Comparison of ENCODE assay signal across 10 mouse cellular contexts in genomic region chr7:19196676-19197075, GRCm38 (mm10). TPM values are rescaled to one million over a fixed set of nuclear protein-coding genes. Genes with fewer than 3 reads are reported as not detected.
DNase-seq lines count a peak whose midpoint lies in the region; ATAC-seq and TF ChIP-seq lines count a peak whose summit lies in the region.
"Had no signal": no experiment of that assay in that cellular context is flagged by ENCODE, and none has a peak within 500 bp of the region (broad histone marks: within the 10 kb centered on the region; RNA-seq: fewer than 3 reads in every experiment).

No protein-coding gene starts in this region.

- H3K9me3 ChIP-seq in forebrain, embryonic 14.5 days (replicated peaks; ENCODE audit: control insufficient read depth, low read length), result no peaks in the 10 kb centered on the region; the same call in 1 of the 2 replicates
- no peaks in the 10 kb centered on the region for H3K9me3 ChIP-seq in forebrain, embryonic 16.5 days (ENCODE audit: control insufficient read depth, low read length)
- peaks cover 4% of the 10 kb centered on the region; the same call in 1 of the 2 replicates for H3K9me3 ChIP-seq in liver, embryonic 12.5 days (replicated peaks)
- no peaks in the 10 kb centered on the region for H3K9me3 ChIP-seq in MEL (replicated peaks; ENCODE audit: insufficient read depth, low read length)

- 65% methylated on average over 6 of the region's 6 CpGs for WGBS in forebrain, embryonic 14.5 days
- WGBS in forebrain, embryonic 16.5 days, result 73% methylated on average over 6 of the region's 6 CpGs
- 50% methylated on average over 6 of the region's 6 CpGs for WGBS in liver, embryonic 12.5 days (ENCODE audit: insufficient replicate concordance)

- H3K27ac ChIP-seq in forebrain, embryonic 14.5 days (ENCODE audit: low read depth, low read length), result no peak overlapping the region
- H3K27ac ChIP-seq in forebrain, embryonic 16.5 days (ENCODE audit: low read length), result no peak overlapping the region
- H3K27ac ChIP-seq in liver, embryonic 12.5 days, result no peak overlapping the region
- no peak overlapping the region for H3K27ac ChIP-seq in MEL (ENCODE audit: control insufficient read depth, low read depth, low read length)

- TF ChIP-seq RAD21 in MEL (IDR thresholded peaks at IDR 0.05; ENCODE audit: low read depth, low read length), result no peak; the same call in 1 of the 2 replicates

- H3K4me2 ChIP-seq in forebrain, embryonic 14.5 days (ENCODE audit: low read length), result no peak overlapping the region
- no peak overlapping the region for H3K4me2 ChIP-seq in forebrain, embryonic 16.5 days (ENCODE audit: low read length)
- H3K4me2 ChIP-seq in liver, embryonic 12.5 days, result no peak overlapping the region

- no peaks in the 10 kb centered on the region for H3K27me3 ChIP-seq in forebrain, embryonic 14.5 days (replicated peaks; ENCODE audit: control insufficient read depth, insufficient read depth, low read length)
- H3K27me3 ChIP-seq in forebrain, embryonic 16.5 days (replicated peaks; ENCODE audit: control insufficient read depth, insufficient read depth, low read length), result no peaks in the 10 kb centered on the region
- H3K27me3 ChIP-seq in liver, embryonic 12.5 days (replicated peaks), result no peaks in the 10 kb centered on the region
- H3K27me3 ChIP-seq in MEL (ENCODE audit: control insufficient read depth in 1 of 2, insufficient read depth in 2 of 2, low read length in 2 of 2), result no peaks in the 10 kb centered on the region
- H3K27me3 ChIP-seq: megakaryocyte, embryonic 14.5 days had no signal

- no peak overlapping the region for H3K4me3 ChIP-seq in forebrain, embryonic 14.5 days (ENCODE audit: low read depth, low read length)
- H3K4me3 ChIP-seq in forebrain, embryonic 16.5 days (replicated peaks; ENCODE audit: low read length), result no peak overlapping the region
- H3K4me3 ChIP-seq in liver, embryonic 12.5 days, result no peak overlapping the region
- H3K4me3 ChIP-seq in MEL (ENCODE audit: control insufficient read depth in 1 of 2, insufficient read depth in 1 of 2, low read depth in 2 of 2, low read length in 2 of 2), result no peak overlapping the region

- TF ChIP-seq EP300 in MEL (IDR thresholded peaks at IDR 0.05; ENCODE audit: low read depth in 1 of 2, low read length in 2 of 2), result no peak

- TF ChIP-seq CTCF in MEL (IDR thresholded peaks at IDR 0.05 in 2 of 3, conservative IDR thresholded peaks at IDR 0.05 in 1 of 3; ENCODE audit: control insufficient read depth in 1 of 3, insufficient read depth in 1 of 3, low read depth in 2 of 3, low read length in 3 of 3, poor library complexity in 1 of 3, severe bottlenecking in 1 of 3), result peak; percentile 57 to 81 (median 69)

- H3K4me1 ChIP-seq in forebrain, embryonic 14.5 days (ENCODE audit: control insufficient read depth, insufficient read depth, low read length), result no peaks in the 10 kb centered on the region
- no peaks in the 10 kb centered on the region for H3K4me1 ChIP-seq in forebrain, embryonic 16.5 days (replicated peaks; ENCODE audit: control insufficient read depth, insufficient read depth, low read length)
- peaks cover 3% of the 10 kb centered on the region for H3K4me1 ChIP-seq in liver, embryonic 12.5 days
- no peaks in the 10 kb centered on the region for H3K4me1 ChIP-seq in MEL (ENCODE audit: control insufficient read depth in 1 of 2, insufficient read depth in 2 of 2, low read length in 2 of 2)

- no peaks in the 10 kb centered on the region for H3K79me2 ChIP-seq in MEL (ENCODE audit: control insufficient read depth, insufficient read depth, low read length, poor library complexity)

- H3K36me3 ChIP-seq in forebrain, embryonic 14.5 days (ENCODE audit: control insufficient read depth, insufficient read depth, low read length), result peaks cover 60% of the 10 kb centered on the region
- peaks cover 22% of the 10 kb centered on the region for H3K36me3 ChIP-seq in forebrain, embryonic 16.5 days (ENCODE audit: control insufficient read depth, insufficient read depth)
- peaks cover 39% of the 10 kb centered on the region for H3K36me3 ChIP-seq in liver, embryonic 12.5 days
- no peaks in the 10 kb centered on the region; a peak in 1 of 4 replicates for H3K36me3 ChIP-seq in MEL (ENCODE audit: control insufficient read depth in 1 of 2, insufficient read depth in 2 of 2, low read length in 2 of 2)

- ATAC-seq in forebrain, embryonic 14.5 days, result no peak
- no peak for ATAC-seq in forebrain, embryonic 16.5 days
- ATAC-seq in liver, embryonic 12.5 days, result no peak

- no peak for TF ChIP-seq POLR2A in MEL (IDR thresholded peaks at IDR 0.05; ENCODE audit: control insufficient read depth in 1 of 2, insufficient read depth in 1 of 2, low read depth in 1 of 2, low read length in 2 of 2, poor library complexity in 1 of 2)

- no peak overlapping the region for H3K9ac ChIP-seq in forebrain, embryonic 14.5 days (ENCODE audit: low read length)
- H3K9ac ChIP-seq in forebrain, embryonic 16.5 days (replicated peaks; ENCODE audit: low read depth, low read length), result no peak overlapping the region
- no peak overlapping the region for H3K9ac ChIP-seq in liver, embryonic 12.5 days
- no peak overlapping the region for H3K9ac ChIP-seq in MEL (ENCODE audit: control insufficient read depth, low read depth, low read length, poor library complexity, severe bottlenecking)

- peak; percentile 41 for DNase-seq in forebrain, embryonic 14.5 days (ENCODE audit: low spot score)
- DNase-seq in liver (peak; percentile 36), MEL (ENCODE audit: low read depth, low spot score) (peak; percentile 77)
- peak; percentile 83 for DNase-seq in induced T-regulatory cell, adult 2 months (ENCODE audit: low read depth)
- peak; percentile 65 for DNase-seq in thymus, postnatal 4 days
- no peak for DNase-seq in spleen, postnatal 36 days (ENCODE audit: low spot score in 2 of 2)

TF ChIP-seq in MEL, 35 proteins besides CTCF, POLR2A, EP300 and RAD21:
- TF ChIP-seq ELF1 (IDR thresholded peaks at IDR 0.05; ENCODE audit: low read depth, low read length), result no peak
- TF ChIP-seq SMC3 (IDR thresholded peaks at IDR 0.05; ENCODE audit: low read depth, low read length), result peak; percentile 56

RNA-seq across cellular contexts. Expression of gene Gpr4, which starts 15.7 kb away (rescaled TPM):
- 1.8 and 2.3 TPM in 2 replicates for polyA plus RNA-seq in forebrain, embryonic 14.5 days (2014; fragmentation: Nextera tagmentation; extraction: Ambion mirVana)
- 2.5 and 2.7 TPM in 2 replicates for polyA plus RNA-seq in forebrain, embryonic 16.5 days (2015; fragmentation: Nextera tagmentation; extraction: Ambion mirVana)
- 0.51 and 0.62 TPM in 2 replicates for polyA plus RNA-seq in liver, embryonic 12.5 days (2016; fragmentation: Nextera tagmentation; extraction: Ambion mirVana)
- 0.07 and 0.19 TPM in 2 replicates for total RNA-seq in MEL (2012; rRNA removed)
- under 1 TPM in 1 of 2 experiments, not detected in 1; 0.15 TPM for polyA plus RNA-seq in MEL (2012; ENCODE audit: insufficient read depth in 1 of 2, insufficient read length in 2 of 2, low read depth in 1 of 2, low replicate concordance in 2 of 2, missing spikeins in 1 of 2)

RNA-seq across cellular contexts. Expression of gene Eml2, which starts 20.5 kb away (rescaled TPM):
- 3.4 TPM in 2 replicates for polyA plus RNA-seq in forebrain, embryonic 14.5 days (2014; fragmentation: Nextera tagmentation; extraction: Ambion mirVana)
- polyA plus RNA-seq in forebrain, embryonic 16.5 days (2015; fragmentation: Nextera tagmentation; extraction: Ambion mirVana), result 8.3 and 14.4 TPM in 2 replicates
- polyA plus RNA-seq in liver, embryonic 12.5 days (2016; fragmentation: Nextera tagmentation; extraction: Ambion mirVana), result 4.1 and 5.1 TPM in 2 replicates
- total RNA-seq in MEL (2012; rRNA removed), result 22.0 and 25.1 TPM in 2 replicates
- 10 to 100 TPM in 1 of 2 experiments, not detected in 1; 43.6 TPM for polyA plus RNA-seq in MEL (2012; ENCODE audit: insufficient read depth in 1 of 2, insufficient read length in 2 of 2, low read depth in 1 of 2, low replicate concordance in 2 of 2, missing spikeins in 1 of 2)

RNA-seq across cellular contexts. Expression of gene Gipr, which starts 30.7 kb away (rescaled TPM):
- polyA plus RNA-seq in forebrain, embryonic 14.5 days (2014; fragmentation: Nextera tagmentation; extraction: Ambion mirVana), result 4.8 and 8.2 TPM in 2 replicates
- polyA plus RNA-seq in forebrain, embryonic 16.5 days (2015; fragmentation: Nextera tagmentation; extraction: Ambion mirVana), result 21.8 and 32.1 TPM in 2 replicates
- polyA plus RNA-seq in liver, embryonic 12.5 days (2016; fragmentation: Nextera tagmentation; extraction: Ambion mirVana), result 0.18 and 0.41 TPM in 2 replicates
- 0.49 and 0.65 TPM in 2 replicates for total RNA-seq in MEL (2012; rRNA removed)
- 1 to 10 TPM in 1 of 2 experiments, not detected in 1; 2.1 TPM for polyA plus RNA-seq in MEL (2012; ENCODE audit: insufficient read depth in 1 of 2, insufficient read length in 2 of 2, low read depth in 1 of 2, low replicate concordance in 2 of 2, missing spikeins in 1 of 2)
- total RNA-seq: hematopoietic stem cell, adult 5-6 weeks had no signal

RNA-seq across cellular contexts. Expression of gene Opa3, which starts 31.5 kb away (rescaled TPM):
- polyA plus RNA-seq in forebrain, embryonic 14.5 days (2014; fragmentation: Nextera tagmentation; extraction: Ambion mirVana), result 42.5 TPM in 2 replicates
- polyA plus RNA-seq in forebrain, embryonic 16.5 days (2015; fragmentation: Nextera tagmentation; extraction: Ambion mirVana), result 43.5 and 43.8 TPM in 2 replicates
- polyA plus RNA-seq in liver, embryonic 12.5 days (2016; fragmentation: Nextera tagmentation; extraction: Ambion mirVana), result 22.1 and 23.3 TPM in 2 replicates
- total RNA-seq in MEL (2012; rRNA removed), result 16.3 and 18.5 TPM in 2 replicates
- polyA plus RNA-seq in MEL (2012; ENCODE audit: insufficient read depth in 1 of 2, insufficient read length in 2 of 2, low read depth in 1 of 2, low replicate concordance in 2 of 2, missing spikeins in 1 of 2), result 10 to 100 TPM; 37.2 to 85.4 TPM

RNA-seq across cellular contexts. Expression of gene Snrpd2, which starts 47.2 kb away (rescaled TPM):
- polyA plus RNA-seq in forebrain, embryonic 14.5 days (2014; fragmentation: Nextera tagmentation; extraction: Ambion mirVana), result 141 and 155 TPM in 2 replicates
- 116 and 118 TPM in 2 replicates for polyA plus RNA-seq in forebrain, embryonic 16.5 days (2015; fragmentation: Nextera tagmentation; extraction: Ambion mirVana)
- polyA plus RNA-seq in liver, embryonic 12.5 days (2016; fragmentation: Nextera tagmentation; extraction: Ambion mirVana), result 97.8 and 98.3 TPM in 2 replicates
- 333 and 345 TPM in 2 replicates for total RNA-seq in MEL (2012; rRNA removed)
- 100 to 1,000 TPM in 1 of 2 experiments, not detected in 1; 234 TPM for polyA plus RNA-seq in MEL (2012; ENCODE audit: insufficient read depth in 1 of 2, insufficient read length in 2 of 2, low read depth in 1 of 2, low replicate concordance in 2 of 2, missing spikeins in 1 of 2)

Comparison
In these comparisons a context has a peak if more than half of its experiments do, and no peak if none do; other contexts are left out.
1. DNase-seq: peak in forebrain, embryonic 14.5 days (single experiment), liver (single experiment), MEL (single experiment), induced T-regulatory cell, adult 2 months (single experiment) and thymus, postnatal 4 days (single experiment); none in spleen, postnatal 36 days (0 of 2).